ENCODE assay signal across 8 mouse cellular contexts in the genomic region with DNA sequence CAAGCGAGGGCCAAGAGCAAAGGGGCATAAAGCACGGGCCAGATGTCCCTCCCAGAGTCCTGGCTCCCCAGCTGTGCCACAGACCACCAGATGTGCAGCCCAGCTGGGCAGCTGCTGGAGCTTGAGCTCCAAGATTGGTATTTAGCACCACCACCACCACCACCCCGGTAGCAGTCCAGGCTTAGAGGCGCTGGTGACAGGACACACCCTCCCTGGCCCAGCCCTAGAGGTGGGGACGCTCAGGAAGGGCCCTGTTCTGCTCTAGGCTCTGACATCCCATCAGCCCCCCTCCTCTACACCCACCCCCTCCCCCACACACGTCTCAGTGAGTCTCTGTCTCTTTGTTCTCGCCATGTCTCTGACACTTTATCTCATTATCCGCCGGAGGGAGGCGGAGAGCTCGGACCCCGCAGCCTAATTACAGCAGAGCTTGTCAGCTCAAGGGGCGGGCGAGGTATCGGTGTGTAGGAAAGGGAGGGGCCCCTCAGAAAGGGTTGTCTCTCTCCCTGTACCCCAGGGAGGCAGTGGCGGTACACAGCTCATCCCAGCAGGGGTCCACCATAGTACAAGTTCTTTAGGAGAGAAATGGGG. TPM values are rescaled to one million over a fixed set of nuclear protein-coding genes. Genes with fewer than 3 reads are reported as not detected.
DNase-seq lines count a peak whose midpoint lies in the region; ATAC-seq and TF ChIP-seq lines count a peak whose summit lies in the region.

No protein-coding gene starts in this region.

- H3K36me3 ChIP-seq in lung, postnatal 0 days (ENCODE audit: insufficient read depth, low read length) = no peaks in the 10 kb centered on the region
- peaks cover 9% of the 10 kb centered on the region for H3K36me3 ChIP-seq in forebrain, embryonic 11.5 days (ENCODE audit: control insufficient read depth, insufficient read depth, low read length)
- peaks cover 16% of the 10 kb centered on the region for H3K36me3 ChIP-seq in liver, embryonic 11.5 days (ENCODE audit: control insufficient read depth, insufficient read depth, low read length)
- H3K36me3 ChIP-seq in stomach, embryonic 15.5 days = peaks cover 8% of the 10 kb centered on the region

- H3K9ac ChIP-seq in lung, postnatal 0 days (replicated peaks; ENCODE audit: low read depth) = peak overlapping the region; percentile 26; the same call in 1 of the 2 replicates
- H3K9ac ChIP-seq in forebrain, embryonic 11.5 days (ENCODE audit: low read length) = peak overlapping the region; percentile 37
- H3K9ac ChIP-seq in liver, embryonic 11.5 days (ENCODE audit: low read depth, low read length) = peak overlapping the region; percentile 57; the same call in 1 of the 2 replicates
- H3K9ac ChIP-seq in stomach, embryonic 15.5 days = peak overlapping the region; percentile 5; the same call in 1 of the 2 replicates

- ATAC-seq in lung, postnatal 0 days = no peak
- peak; percentile 26; the same call in 1 of the 2 replicates for ATAC-seq in forebrain, embryonic 11.5 days (replicated peaks; ENCODE audit: low FRiP score)
- peak; percentile 67 for ATAC-seq in liver, embryonic 11.5 days (replicated peaks; ENCODE audit: low FRiP score)
- peak; percentile 34 for ATAC-seq in stomach, embryonic 15.5 days (ENCODE audit: insufficient read depth, low FRiP score, low read depth)

- TF ChIP-seq POLR2A in lung, adult 2 months (IDR thresholded peaks at IDR 0.05; ENCODE audit: borderline replicate concordance, extremely low read depth, low read depth, low read length) = no peak

- H3K9me3 ChIP-seq in lung, postnatal 0 days (ENCODE audit: low read length) = no peaks in the 10 kb centered on the region
- H3K9me3 ChIP-seq in forebrain, embryonic 11.5 days (ENCODE audit: control insufficient read depth, low read length) = no peaks in the 10 kb centered on the region
- H3K9me3 ChIP-seq in liver, embryonic 11.5 days (ENCODE audit: control insufficient read depth, low read length) = no peaks in the 10 kb centered on the region
- no peaks in the 10 kb centered on the region for H3K9me3 ChIP-seq in stomach, embryonic 15.5 days

- H3K4me3 ChIP-seq in lung, postnatal 0 days (ENCODE audit: low read depth, low read length) = peak overlapping the region; percentile 30
- H3K4me3 ChIP-seq in lung, adult 2 months (replicated peaks; ENCODE audit: extremely low read depth, low read depth, low read length) = no peak overlapping the region
- peak overlapping the region; percentile 6; the same call in 1 of the 2 replicates for H3K4me3 ChIP-seq in forebrain, embryonic 11.5 days (ENCODE audit: low read depth, low read length)
- H3K4me3 ChIP-seq in liver, embryonic 11.5 days (ENCODE audit: low read depth, low read length) = peak overlapping the region; percentile 45
- H3K4me3 ChIP-seq in stomach, embryonic 15.5 days (replicated peaks) = peak overlapping the region; percentile 14

- H3K27ac ChIP-seq in lung, postnatal 0 days (ENCODE audit: low read length) = no peak overlapping the region
- H3K27ac ChIP-seq in forebrain, embryonic 11.5 days (ENCODE audit: low read depth, low read length) = peak overlapping the region; percentile 80
- no peak overlapping the region for H3K27ac ChIP-seq in liver, embryonic 11.5 days (ENCODE audit: low read depth, low read length)
- H3K27ac ChIP-seq in stomach, embryonic 15.5 days = no peak overlapping the region

- WGBS in lung, postnatal 0 days = 3% methylated on average over 15 of the region's 16 CpGs
- 5% methylated on average over 16 of the region's 16 CpGs for WGBS in lung, adult 2 months
- under 1% methylated on average over 16 of the region's 16 CpGs for WGBS in forebrain, embryonic 11.5 days
- under 1% methylated on average over 16 of the region's 16 CpGs for WGBS in liver, embryonic 11.5 days
- 3% methylated on average over 16 of the region's 16 CpGs for WGBS in stomach, embryonic 15.5 days

- peaks cover 19% of the 10 kb centered on the region; the same call in 1 of the 2 replicates for H3K27me3 ChIP-seq in lung, postnatal 0 days (replicated peaks; ENCODE audit: insufficient read depth, low read length)
- peaks cover 57% of the 10 kb centered on the region for H3K27me3 ChIP-seq in forebrain, embryonic 11.5 days (ENCODE audit: control insufficient read depth, insufficient read depth, low read length)
- H3K27me3 ChIP-seq in liver, embryonic 11.5 days (replicated peaks; ENCODE audit: control insufficient read depth, insufficient read depth, low read length) = peaks cover 62% of the 10 kb centered on the region
- peaks cover 52% of the 10 kb centered on the region for H3K27me3 ChIP-seq in stomach, embryonic 15.5 days (replicated peaks)

- DNase-seq in lung, postnatal 0 days (ENCODE audit: low spot score) = no peak
- DNase-seq in lung, adult 2 months = no peak
- peak; percentile 86 for DNase-seq in forebrain, embryonic 11.5 days (ENCODE audit: low spot score)
- peak; percentile 75 for DNase-seq in liver, embryonic 11.5 days (ENCODE audit: low spot score)
- no peak for DNase-seq in gastrocnemius, adult 18-20 months (ENCODE audit: low spot score)
- no peak for DNase-seq in thymus, adult 18-20 months
- DNase-seq in lung, postnatal 4 days = no peak

- H3K4me1 ChIP-seq in lung, postnatal 0 days (ENCODE audit: insufficient read depth, low read depth, low read length) = peaks cover 28% of the 10 kb centered on the region
- H3K4me1 ChIP-seq in lung, adult 2 months (ENCODE audit: control insufficient read depth, insufficient read depth, low read length) = peaks cover 5% of the 10 kb centered on the region
- peaks cover 59% of the 10 kb centered on the region for H3K4me1 ChIP-seq in forebrain, embryonic 11.5 days (replicated peaks; ENCODE audit: control insufficient read depth, insufficient read depth, low read length)
- H3K4me1 ChIP-seq in liver, embryonic 11.5 days (replicated peaks; ENCODE audit: control insufficient read depth, insufficient read depth, low read length) = peaks cover 73% of the 10 kb centered on the region
- H3K4me1 ChIP-seq in stomach, embryonic 15.5 days = peaks cover 79% of the 10 kb centered on the region

- no peak for TF ChIP-seq EP300 in lung, postnatal 0 days (IDR thresholded peaks at IDR 0.05)

- TF ChIP-seq CTCF in lung, postnatal 0 days (IDR thresholded peaks at IDR 0.05) = no peak
- TF ChIP-seq CTCF in lung, adult 2 months (IDR thresholded peaks at IDR 0.05; ENCODE audit: insufficient read depth, low read length) = no peak

- peak overlapping the region; percentile 91 for H3K4me2 ChIP-seq in lung, postnatal 0 days (replicated peaks; ENCODE audit: low read depth, low read length)
- H3K4me2 ChIP-seq in forebrain, embryonic 11.5 days (ENCODE audit: low read depth, low read length, severe bottlenecking) = peak overlapping the region; percentile 83
- peak overlapping the region; percentile 82 for H3K4me2 ChIP-seq in liver, embryonic 11.5 days
- H3K4me2 ChIP-seq in stomach, embryonic 15.5 days = peak overlapping the region; percentile 94

RNA-seq across cellular contexts. Expression of gene Ndufa4l2, which starts 1.2 kb away (rescaled TPM):
- 132 and 149 TPM in 2 replicates for polyA plus RNA-seq in lung, postnatal 0 days (2015; fragmentation: Nextera tagmentation; extraction: Ambion mirVana)
- polyA plus RNA-seq in lung, adult 2 months (2012; rRNA removed) = 107 and 124 TPM in 2 replicates
- 5.9 and 6.1 TPM in 2 replicates for polyA plus RNA-seq in forebrain, embryonic 11.5 days (2014; fragmentation: Nextera tagmentation; extraction: Ambion mirVana)
- 34.2 TPM in 2 replicates for polyA plus RNA-seq in liver, embryonic 11.5 days (2014; fragmentation: Nextera tagmentation; extraction: Ambion mirVana)
- 92.8 and 117 TPM in 2 replicates for polyA plus RNA-seq in stomach, embryonic 15.5 days (2015; fragmentation: Nextera tagmentation; extraction: Ambion mirVana)
- total RNA-seq in gastrocnemius, adult 18-20 months (2021) = 10 to 100 TPM; 10.1 to 13.7 TPM

RNA-seq across cellular contexts. Expression of gene Shmt2, which starts 8.6 kb away (rescaled TPM):
- 27.1 and 31.0 TPM in 2 replicates for polyA plus RNA-seq in lung, postnatal 0 days (2015; fragmentation: Nextera tagmentation; extraction: Ambion mirVana)
- polyA plus RNA-seq in lung, adult 2 months (2012; rRNA removed) = 40.3 and 57.7 TPM in 2 replicates
- polyA plus RNA-seq in forebrain, embryonic 11.5 days (2014; fragmentation: Nextera tagmentation; extraction: Ambion mirVana) = 112 and 123 TPM in 2 replicates
- 261 and 286 TPM in 2 replicates for polyA plus RNA-seq in liver, embryonic 11.5 days (2014; fragmentation: Nextera tagmentation; extraction: Ambion mirVana)
- 142 and 144 TPM in 2 replicates for polyA plus RNA-seq in stomach, embryonic 15.5 days (2015; fragmentation: Nextera tagmentation; extraction: Ambion mirVana)
- total RNA-seq in gastrocnemius, adult 18-20 months (2021) = 10 to 100 TPM; 25.8 to 25.9 TPM

RNA-seq across cellular contexts. Expression of gene Stac3, which starts 12.1 kb away (rescaled TPM):
- polyA plus RNA-seq in lung, postnatal 0 days (2015; fragmentation: Nextera tagmentation; extraction: Ambion mirVana) = 0.23 and 0.53 TPM in 2 replicates
- 1.5 and 5.8 TPM in 2 replicates for polyA plus RNA-seq in lung, adult 2 months (2012; rRNA removed)
- not detected in 2 replicates for polyA plus RNA-seq in forebrain, embryonic 11.5 days (2014; fragmentation: Nextera tagmentation; extraction: Ambion mirVana)
- 0.32 and 0.39 TPM in 2 replicates for polyA plus RNA-seq in liver, embryonic 11.5 days (2014; fragmentation: Nextera tagmentation; extraction: Ambion mirVana)
- 0.92 and 1.7 TPM in 2 replicates for polyA plus RNA-seq in stomach, embryonic 15.5 days (2015; fragmentation: Nextera tagmentation; extraction: Ambion mirVana)
- 100 to 1,000 TPM; 381 to 402 TPM for total RNA-seq in gastrocnemius, adult 18-20 months (2021)

RNA-seq across cellular contexts. Expression of gene Nxph4, which starts 20.8 kb away (rescaled TPM):
- polyA plus RNA-seq in lung, postnatal 0 days (2015; fragmentation: Nextera tagmentation; extraction: Ambion mirVana) = 0.44 and 0.60 TPM in 2 replicates
- polyA plus RNA-seq in lung, adult 2 months (2012; rRNA removed) = 0.23 and 0.24 TPM in 2 replicates
- 37.6 and 40.4 TPM in 2 replicates for polyA plus RNA-seq in forebrain, embryonic 11.5 days (2014; fragmentation: Nextera tagmentation; extraction: Ambion mirVana)
- polyA plus RNA-seq in liver, embryonic 11.5 days (2014; fragmentation: Nextera tagmentation; extraction: Ambion mirVana) = 0.56 TPM in 1 of 2 replicates, not detected in the other
- polyA plus RNA-seq in stomach, embryonic 15.5 days (2015; fragmentation: Nextera tagmentation; extraction: Ambion mirVana) = 5.0 and 5.4 TPM in 2 replicates
- under 1 TPM; 0.14 to 0.36 TPM for total RNA-seq in gastrocnemius, adult 18-20 months (2021)

Comparison
In these comparisons a context has a peak if more than half of its experiments do, and no peak if none do; other contexts are left out.
1. DNase-seq: peak in forebrain, embryonic 11.5 days (single experiment) and liver, embryonic 11.5 days (single experiment); none in lung, postnatal 0 days (single experiment), lung, adult 2 months (single experiment), gastrocnemius, adult 18-20 months (single experiment), thymus, adult 18-20 months (0 of 2) and lung, postnatal 4 days (0 of 2).
2. H3K9ac ChIP-seq: peak in every context shown above with its lines; median percentile 57 in liver, embryonic 11.5 days; 37 in forebrain, embryonic 11.5 days; 26 in lung, postnatal 0 days; 5 in stomach, embryonic 15.5 days.
3. Peak in every context shown above with its lines, with median percentiles within 50 percentile points of each other: H3K4me2 ChIP-seq.